Mouse (Mus musculus): ENCODE measurements around the gene Acox2. TPM values are rescaled to one million over a fixed set of nuclear protein-coding genes. Genes with fewer than 3 reads are reported as not detected.

The Acox2 gene
- total RNA-seq, 2 experiments from 2014 or later, result not detected

GRCm38 (mm10) chr14:8250141-8250871 is 8.8 kb downstream of the Acox2 start:
- no peak for DNase-seq (ENCODE audit: low spot score in 2 of 2)

DNA sequence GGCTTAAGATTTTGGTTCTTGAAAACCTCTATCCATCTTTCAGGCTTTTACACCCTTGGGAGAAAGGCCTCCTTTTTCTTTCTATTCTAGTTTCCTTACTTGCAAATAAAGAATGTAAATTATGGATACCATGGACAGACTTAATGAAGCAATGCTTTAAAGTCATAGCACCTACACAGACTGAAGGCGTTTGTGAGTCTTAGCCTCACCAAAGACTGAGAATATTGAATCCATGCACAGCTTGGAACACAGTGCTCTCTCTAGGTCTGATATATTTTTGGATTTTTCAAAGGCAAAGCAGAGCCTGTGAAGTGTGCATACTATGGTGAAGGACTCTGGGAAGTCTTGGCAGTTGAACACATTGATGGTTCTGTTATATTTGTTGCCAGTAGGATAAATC is 9.9 kb downstream of the Acox2 start:
- DNase-seq (ENCODE audit: low spot score in 2 of 2), result no peak

DNA sequence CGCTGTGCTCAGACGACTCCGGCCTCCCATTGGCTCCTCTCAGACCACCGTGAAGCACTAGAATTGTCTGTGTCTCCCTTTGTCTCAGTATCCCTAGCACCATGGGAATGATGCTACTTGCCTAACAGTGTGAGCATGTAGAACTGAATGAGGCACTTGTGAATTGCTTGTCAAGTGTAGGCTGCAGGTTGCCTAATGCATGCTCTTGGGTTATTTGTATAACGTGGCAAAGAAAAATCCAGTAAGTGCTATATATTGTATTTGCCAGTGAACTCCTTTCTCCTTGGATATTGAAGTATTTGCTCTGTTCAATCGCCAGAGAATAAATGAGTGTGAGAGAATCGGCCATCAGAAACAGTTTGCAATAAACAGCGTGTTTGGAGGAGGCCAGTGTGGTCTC is 12.3 kb downstream of the Acox2 start:
- DNase-seq (ENCODE audit: low spot score in 2 of 2), result no peak

GRCm38 (mm10) chr14:8244211-8244611 is 14.9 kb downstream of the Acox2 start:
- no peak for DNase-seq (ENCODE audit: low spot score in 2 of 2)

DNA sequence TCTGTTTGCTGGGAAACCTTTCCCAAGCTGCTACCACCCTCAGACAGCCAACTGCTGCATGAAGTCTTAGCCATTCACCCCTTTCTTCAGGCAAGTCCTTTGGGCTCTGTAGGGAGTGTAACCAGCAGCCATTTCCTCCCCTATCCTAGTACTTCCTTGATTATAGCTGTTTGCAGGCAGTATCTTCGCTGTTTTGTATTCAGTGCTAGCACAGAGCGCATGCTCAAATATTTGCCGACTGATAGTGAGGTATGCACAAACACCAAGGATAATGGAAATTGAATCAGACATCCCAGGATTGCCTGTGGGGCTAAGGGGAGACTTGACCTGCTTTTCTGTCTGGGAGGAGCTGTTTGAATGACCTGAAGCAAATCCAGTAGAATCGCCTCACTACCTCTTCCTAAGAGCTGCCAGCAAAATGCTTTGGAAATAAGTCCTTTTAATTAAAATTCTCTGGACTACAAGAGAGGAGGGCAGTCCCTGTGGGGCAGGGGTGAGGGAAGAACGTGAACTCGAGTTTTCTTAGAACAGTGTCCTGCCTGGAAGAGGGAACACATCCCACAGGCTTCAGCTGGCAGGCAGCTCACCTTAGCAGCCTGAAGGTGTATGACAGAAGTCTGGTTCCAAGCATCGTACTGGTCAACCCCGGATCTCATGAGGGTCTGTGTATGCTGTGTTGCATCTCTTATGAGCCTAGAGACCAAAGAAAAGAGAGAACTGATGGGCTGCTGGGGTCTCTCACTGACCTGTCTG is 15.8 kb downstream of the Acox2 start:
- no peak for DNase-seq (ENCODE audit: low spot score in 2 of 2)

DNA sequence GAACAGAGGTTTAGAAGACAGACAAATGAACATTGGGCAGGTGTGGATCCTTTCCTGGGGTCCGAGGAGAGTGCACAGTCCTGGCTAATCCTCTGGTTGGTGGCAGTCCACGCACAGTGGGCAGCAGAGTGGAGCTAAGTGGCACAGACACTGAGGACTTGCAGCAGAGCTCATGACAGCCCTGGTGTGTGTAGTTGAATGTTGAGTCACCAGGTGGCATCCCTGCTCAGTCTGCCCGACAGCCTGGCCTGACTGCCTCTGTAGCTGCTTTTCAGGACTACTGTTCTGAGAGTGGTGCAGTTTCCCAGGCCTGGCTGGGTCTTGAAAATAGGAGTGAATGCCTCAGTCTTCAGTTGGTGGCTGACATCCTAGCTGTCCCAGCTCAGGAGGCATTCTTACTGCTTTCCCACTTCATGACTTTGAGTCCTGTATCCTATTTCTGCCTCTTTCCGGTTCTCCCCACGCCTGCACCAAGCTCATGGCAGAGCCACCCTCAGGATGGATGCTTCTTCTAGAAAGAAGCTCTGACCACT is 16.7 kb downstream of the Acox2 start:
- DNase-seq (ENCODE audit: low spot score in 2 of 2), result peak; percentile 14 to 54

GRCm38 (mm10) chr14:8241816-8242215 is 17.3 kb downstream of the Acox2 start:
- DNase-seq (ENCODE audit: low spot score in 2 of 2), result no peak

DNA sequence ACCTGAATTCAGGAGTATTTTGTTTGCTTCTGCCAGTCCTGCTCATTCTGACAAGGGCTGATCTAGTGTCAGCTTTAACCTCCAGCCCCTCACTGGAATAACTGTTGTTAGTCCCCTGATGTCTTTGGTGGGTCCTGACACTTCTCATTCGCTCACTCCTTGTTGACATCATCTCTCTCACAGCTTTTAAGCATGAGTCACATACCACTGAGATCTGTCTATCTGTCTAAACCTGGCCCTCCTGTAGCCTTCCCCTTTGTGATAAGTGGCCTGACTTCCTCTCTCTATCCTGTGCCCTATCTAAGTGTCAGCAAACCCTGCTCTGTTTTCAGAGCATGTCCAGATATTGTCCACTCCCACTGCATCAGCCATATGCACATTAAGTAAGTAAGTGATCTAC is 25.9 kb downstream of the Acox2 start:
- no peak for DNase-seq (ENCODE audit: low spot score in 2 of 2)

- no peak for DNase-seq (ENCODE audit: low spot score in 2 of 2)
Measured at GRCm38 (mm10) chr14:8232155-8232910, 26.8 kb downstream of the Acox2 start.

- no peak for DNase-seq (ENCODE audit: low spot score in 2 of 2)
Measured at GRCm38 (mm10) chr14:8229367-8230019, 29.7 kb downstream of the Acox2 start.

DNA sequence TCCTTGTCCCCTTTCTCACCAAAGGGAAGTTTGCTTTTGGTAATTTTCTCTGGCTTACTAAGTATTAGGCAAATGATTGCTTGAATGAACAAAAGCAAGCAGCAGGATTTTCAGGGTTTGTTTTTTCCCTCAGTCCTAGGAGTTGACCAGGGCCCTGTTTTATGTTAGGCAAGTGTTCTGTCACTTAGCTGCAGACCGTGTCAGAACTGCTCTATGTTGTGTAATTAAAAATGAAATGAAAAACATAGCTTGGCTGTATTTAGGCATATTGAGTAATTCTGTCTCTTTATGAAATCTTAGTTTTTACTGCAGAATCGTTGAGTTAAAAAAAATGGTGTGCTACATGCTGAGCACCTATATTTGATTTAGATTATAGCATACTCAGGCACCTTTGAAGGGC is 34.3 kb downstream of the Acox2 start:
- DNase-seq (ENCODE audit: low spot score in 2 of 2), result no peak

DNA sequence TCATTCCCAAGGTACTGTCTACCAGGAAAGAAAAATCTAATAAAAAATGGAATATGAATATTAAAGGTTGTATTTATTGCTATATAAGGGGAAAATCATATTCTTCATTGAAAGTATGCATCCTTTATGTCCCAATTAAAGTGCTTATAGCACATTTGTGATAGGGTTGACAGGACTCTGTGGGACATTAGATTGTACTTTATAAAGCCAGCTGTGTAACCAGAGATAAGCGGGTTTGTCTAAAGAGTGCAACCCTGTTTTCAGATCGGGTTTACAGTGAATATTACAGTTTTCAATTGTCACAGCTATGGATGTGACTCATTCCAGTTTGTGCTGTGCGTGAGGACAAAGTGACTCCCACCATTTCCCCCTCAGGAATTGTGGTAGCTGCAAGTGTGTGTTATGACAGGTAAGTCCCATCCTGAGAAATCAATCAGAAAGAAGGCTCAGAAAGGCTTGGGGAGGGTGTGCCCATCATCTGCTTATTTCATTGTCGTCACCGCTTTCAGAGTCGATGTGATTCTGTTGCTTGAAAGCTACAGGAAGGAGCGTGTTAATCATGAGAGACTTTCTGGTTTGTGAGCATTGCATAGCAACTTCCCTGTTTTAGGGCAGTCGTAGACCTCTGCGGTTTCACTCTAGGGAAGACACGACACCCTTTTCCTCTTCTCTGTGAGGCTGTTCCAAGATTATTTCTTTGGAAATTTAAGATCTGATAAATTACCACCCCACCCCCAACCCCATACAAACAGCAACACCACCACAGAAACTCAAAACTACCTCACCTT is 35.5 kb downstream of the Acox2 start:
- no peak for DNase-seq (ENCODE audit: low spot score in 2 of 2)

DNA sequence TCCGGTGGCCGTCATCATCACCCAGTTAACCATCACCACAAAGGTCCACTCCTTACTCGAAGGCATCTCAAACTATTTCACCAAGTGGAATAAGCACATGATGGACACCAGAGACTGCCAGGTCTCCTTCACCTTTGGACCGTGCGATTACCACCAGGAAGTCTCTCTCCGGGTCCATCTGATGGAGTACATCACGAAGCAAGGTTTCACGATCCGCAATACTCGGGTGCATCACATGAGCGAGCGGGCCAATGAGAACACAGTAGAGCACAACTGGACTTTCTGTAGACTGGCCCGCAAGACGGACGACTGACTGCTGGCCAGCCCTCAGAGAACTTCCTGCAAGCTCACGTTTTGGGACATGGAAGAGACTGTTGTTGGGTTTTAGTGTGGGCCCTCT is 36.6 kb downstream of the Acox2 start:
- DNase-seq (ENCODE audit: low spot score in 2 of 2), result no peak

DNA sequence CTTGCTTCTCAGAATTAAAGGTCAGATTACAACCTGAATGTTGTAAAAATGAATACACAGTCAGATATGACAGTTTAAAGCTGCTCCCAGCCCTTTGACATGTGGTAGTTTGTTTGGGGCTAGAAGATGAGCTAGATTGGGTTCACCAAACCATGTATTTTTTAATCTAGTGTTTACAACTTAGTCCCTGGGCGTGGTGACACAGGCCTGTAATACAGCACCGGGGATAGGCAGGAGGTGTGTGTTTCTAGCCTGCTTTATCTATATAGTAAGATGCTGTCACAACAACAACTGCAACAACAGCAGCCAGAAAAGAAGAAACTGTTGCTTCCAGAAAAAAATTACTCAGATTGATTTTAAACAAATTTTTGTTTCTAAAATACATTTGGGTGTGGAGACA is 38.2 kb downstream of the Acox2 start:
- DNase-seq (ENCODE audit: low spot score in 2 of 2), result no peak

DNA sequence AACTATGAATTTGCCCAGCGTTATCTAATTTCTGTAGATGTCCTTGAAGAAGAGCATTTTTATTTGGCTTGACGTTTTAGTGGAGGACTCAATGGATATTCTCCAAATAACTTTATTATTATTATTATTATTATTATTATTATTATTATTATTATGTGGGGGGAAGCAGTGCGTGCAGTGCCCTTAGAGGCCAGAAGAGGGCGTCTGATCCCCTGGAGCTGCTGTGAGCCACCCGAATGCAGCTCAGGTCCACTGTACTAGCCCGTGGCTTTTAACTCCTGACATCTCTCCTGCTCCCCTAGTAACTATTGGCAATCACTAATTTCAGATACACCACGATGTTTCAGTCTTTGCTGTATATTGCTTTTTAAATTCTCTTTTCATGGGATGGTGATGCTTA is 38.8 kb downstream of the Acox2 start:
- DNase-seq (ENCODE audit: low spot score in 2 of 2), result no peak

GRCm38 (mm10) chr14:8219876-8220275 is 39.3 kb downstream of the Acox2 start:
- no peak for DNase-seq (ENCODE audit: low spot score in 2 of 2)

DNA sequence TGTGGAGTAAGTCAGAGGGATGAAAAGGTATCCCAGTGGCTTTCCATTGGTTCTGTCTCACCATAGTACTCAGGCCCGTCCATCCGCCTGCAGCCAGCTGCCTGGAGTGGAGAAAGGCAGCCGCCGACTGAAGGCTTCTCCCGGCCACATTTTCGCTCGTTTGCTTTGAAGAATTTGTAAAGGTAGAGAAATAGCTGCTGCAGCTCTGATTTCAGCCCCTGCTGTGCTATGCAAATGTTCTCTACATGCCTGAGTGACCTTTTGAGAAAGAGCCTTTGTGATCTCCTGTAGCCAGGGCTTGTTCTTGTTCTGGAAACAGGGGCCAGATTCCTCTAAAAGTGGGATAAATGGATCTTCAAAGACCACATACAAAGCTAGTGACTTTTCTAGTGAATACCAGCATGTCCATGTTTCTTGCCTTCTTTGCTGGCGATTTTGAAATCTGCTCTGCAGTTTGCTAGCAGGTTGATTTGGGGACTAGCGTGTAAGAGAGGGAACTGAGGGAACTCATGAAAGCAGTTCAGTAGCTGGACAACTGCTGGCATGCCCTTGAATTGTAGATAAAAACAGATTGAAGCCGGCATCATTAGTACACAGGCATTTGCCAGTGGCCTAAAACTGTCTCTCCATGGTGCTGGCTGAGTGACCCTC is 40.3 kb downstream of the Acox2 start:
- no peak for DNase-seq (ENCODE audit: low spot score in 2 of 2)

DNA sequence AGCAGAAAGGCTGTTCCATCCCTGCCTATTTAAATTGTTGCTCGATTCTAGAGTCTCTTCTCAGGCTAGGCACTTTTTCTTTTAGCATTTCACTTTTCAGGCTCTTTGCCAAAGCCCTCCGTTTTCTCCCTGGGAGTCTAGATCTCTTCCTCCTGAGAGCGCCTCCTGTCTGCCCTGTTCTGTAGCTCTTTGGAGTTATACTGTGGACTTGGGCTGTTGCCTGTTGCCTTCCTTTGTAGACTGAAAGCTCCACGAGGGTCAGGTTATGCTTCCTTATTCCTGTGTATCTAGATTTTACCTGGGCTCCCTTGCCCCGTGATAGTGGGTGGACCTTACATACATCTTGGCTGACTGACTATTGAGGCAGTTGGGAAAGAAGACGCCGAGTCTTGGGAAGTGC is 40.9 kb downstream of the Acox2 start:
- no peak for DNase-seq (ENCODE audit: low spot score in 2 of 2)

DNA sequence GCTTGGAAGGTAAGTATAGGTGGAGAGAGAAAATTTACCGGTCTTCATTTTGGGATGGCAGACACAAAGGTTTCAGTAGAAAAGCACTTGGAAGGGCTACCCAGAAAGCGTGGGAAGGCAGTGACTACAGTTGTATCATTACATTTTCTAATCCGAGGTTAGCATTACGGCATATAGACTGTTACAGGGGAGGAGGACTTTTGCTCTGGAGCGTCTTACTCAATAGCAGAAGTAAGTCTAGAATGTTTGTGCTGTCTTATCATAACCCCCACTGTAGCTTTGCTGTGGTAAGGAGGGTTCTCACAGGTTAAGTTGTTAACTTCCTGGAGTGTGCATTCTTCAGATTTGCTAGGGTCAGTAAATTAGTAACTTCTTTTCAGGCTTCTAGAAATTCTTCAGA is 43.1 kb downstream of the Acox2 start:
- no peak for DNase-seq (ENCODE audit: low spot score in 2 of 2)

GRCm38 (mm10) chr14:8215208-8215778 is 43.9 kb downstream of the Acox2 start:
- DNase-seq (ENCODE audit: low spot score in 2 of 2), result no peak

Data from left cerebral cortex, adult 18-20 months (tissue).